Mouse (Mus musculus): ENCODE results near the gene Nrxn2. TPM values are rescaled to one million over a fixed set of nuclear protein-coding genes. Genes with fewer than 3 reads are reported as not detected.

The Nrxn2 gene
- polyA plus RNA-seq, 1 experiment from 2014 or later: 0.47 TPM

DNA sequence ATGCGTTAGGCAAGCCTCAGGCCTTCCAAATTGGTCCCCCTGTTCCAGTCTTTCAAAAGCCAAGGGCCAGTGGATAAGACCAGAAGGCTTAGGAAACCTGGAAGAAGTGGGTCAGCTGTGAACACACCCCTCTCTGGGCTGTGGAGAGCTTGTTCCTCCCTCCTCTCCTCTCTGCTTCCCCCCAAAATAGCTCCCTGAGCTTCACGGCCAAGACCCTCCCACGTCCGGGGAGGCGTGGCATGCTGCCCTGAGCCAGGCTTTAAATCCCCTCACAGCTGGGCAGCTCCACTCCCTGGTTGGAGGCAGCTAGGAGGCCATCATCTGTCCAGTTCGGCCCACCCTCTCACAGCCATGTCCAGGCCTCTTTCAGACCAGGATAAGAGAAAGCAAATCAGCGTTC lies 34.4 kb upstream of the Nrxn2 start, which contains the start of gene Pygm:
Gene Pygm, plus strand, starts transcription at position 272 of the 400 bp plus-strand sequence.
- H3K36me3 ChIP-seq (ENCODE audit: insufficient read depth): peaks cover 12% of the 10 kb centered on the region
- no peaks in the 10 kb centered on the region for H3K9me3 ChIP-seq (ENCODE audit: low read depth, low read length)
- peak; percentile 73 for ATAC-seq (ENCODE audit: insufficient read depth)
- H3K4me3 ChIP-seq (ENCODE audit: low read depth, low read length): no peak within 1 kb of the TSS
- H3K4me2 ChIP-seq: peak within 1 kb of the TSS; percentile 16; the same call in 1 of the 2 replicates
- no peaks in the 10 kb centered on the region for H3K27me3 ChIP-seq (ENCODE audit: insufficient read depth, low read length)
- H3K9ac ChIP-seq: no peak within 1 kb of the TSS
- peak within 1 kb of the TSS; percentile 32; the same call in 1 of the 2 replicates for H3K27ac ChIP-seq (ENCODE audit: low read depth)
- DNase-seq: peak; percentile 85
- TF ChIP-seq CTCF (IDR thresholded peaks at IDR 0.05; ENCODE audit: low read depth): no peak
- WGBS: 19% methylated on average over 7 of the region's 7 CpGs
- no peaks in the 10 kb centered on the region for H3K4me1 ChIP-seq (ENCODE audit: insufficient read depth)

DNA sequence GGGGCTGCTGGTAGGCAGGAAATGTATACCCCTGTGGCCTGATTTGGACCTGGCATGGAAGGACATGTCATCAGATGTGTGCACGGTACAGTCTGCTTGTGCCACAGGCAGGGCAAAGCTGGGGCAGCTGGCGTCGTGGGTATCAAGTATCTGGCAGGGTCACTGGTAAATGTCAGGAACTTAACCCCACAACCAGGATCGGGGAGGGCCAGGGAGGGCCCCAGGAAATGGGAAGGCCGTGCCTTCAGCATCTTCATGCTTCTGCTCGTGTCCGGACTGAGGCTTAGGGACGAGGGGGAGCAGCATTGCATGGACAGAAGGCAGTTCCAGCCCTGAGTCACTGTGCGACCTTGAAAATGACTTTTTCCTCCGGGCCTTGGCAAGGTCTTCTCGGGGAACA lies 33.6 kb upstream of the Nrxn2 start:
- Histone ChIP-seq H3K36me3 (ENCODE audit: insufficient read depth) (peaks cover 4% of the 10 kb centered on the region; the same call in 1 of the 2 replicates), H3K4me3 (ENCODE audit: low read depth, low read length) (no peak overlapping the region), H3K4me2 (peak overlapping the region; percentile 16; the same call in 1 of the 2 replicates), H3K27me3 (ENCODE audit: insufficient read depth, low read length) (no peaks in the 10 kb centered on the region), H3K27ac (ENCODE audit: low read depth) (no peak overlapping the region), H3K4me1 (ENCODE audit: insufficient read depth) (no peaks in the 10 kb centered on the region), H3K9me3 (ENCODE audit: low read depth, low read length) (no peaks in the 10 kb centered on the region), H3K9ac (no peak overlapping the region)
- DNase-seq (no peak), ATAC-seq (ENCODE audit: insufficient read depth) (no peak)
- WGBS: 72% methylated on average over 11 of the region's 11 CpGs
- no peak for TF ChIP-seq CTCF (IDR thresholded peaks at IDR 0.05; ENCODE audit: low read depth)

- Histone ChIP-seq H3K4me3 (ENCODE audit: low read depth, low read length) (no peak overlapping the region), H3K9ac (0 out of 2 replicates have a peak overlapping the region, but pooled peaks have one; percentile 9), H3K4me1 (ENCODE audit: insufficient read depth) (no peaks in the 10 kb centered on the region), H3K4me2 (peak overlapping the region; percentile 15; the same call in 1 of the 2 replicates), H3K36me3 (ENCODE audit: insufficient read depth) (0 out of 2 replicates have a peak, but pooled peaks cover 2% of the 10 kb centered on the region), H3K27ac (ENCODE audit: low read depth) (no peak overlapping the region), H3K27me3 (ENCODE audit: insufficient read depth, low read length) (no peaks in the 10 kb centered on the region), H3K9me3 (ENCODE audit: low read depth, low read length) (no peaks in the 10 kb centered on the region)
- DNase-seq (no peak), ATAC-seq (ENCODE audit: insufficient read depth) (no peak)
- WGBS: 68% methylated on average over 5 of the region's 5 CpGs
- TF ChIP-seq CTCF (IDR thresholded peaks at IDR 0.05; ENCODE audit: low read depth): no peak
Measured at GRCm38 (mm10) chr19:6385419-6385818, 33.1 kb upstream of the Nrxn2 start.

DNA sequence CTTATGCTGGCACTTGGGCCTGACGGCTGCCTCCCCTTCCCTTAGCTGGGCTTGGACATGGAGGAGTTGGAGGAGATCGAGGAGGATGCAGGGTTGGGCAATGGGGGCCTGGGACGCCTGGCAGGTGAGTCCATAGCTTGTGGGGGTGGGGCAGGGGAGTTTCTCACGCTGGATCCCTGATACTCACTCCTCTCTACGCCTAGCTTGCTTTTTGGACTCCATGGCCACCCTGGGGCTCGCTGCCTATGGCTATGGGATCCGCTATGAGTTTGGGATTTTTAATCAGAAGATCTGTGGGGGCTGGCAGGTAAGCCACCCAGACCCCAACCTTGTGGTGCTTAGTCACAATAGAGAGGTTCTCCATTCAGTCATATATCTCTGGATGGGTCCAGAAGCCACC lies 32.7 kb upstream of the Nrxn2 start:
- 0 out of 2 replicates have a peak overlapping the region, but pooled peaks have one; percentile 9 for H3K9ac ChIP-seq
- H3K27ac ChIP-seq (ENCODE audit: low read depth): no peak overlapping the region
- no peaks in the 10 kb centered on the region for H3K36me3 ChIP-seq (ENCODE audit: insufficient read depth)
- no peak overlapping the region for H3K4me3 ChIP-seq (ENCODE audit: low read depth, low read length)
- TF ChIP-seq CTCF (IDR thresholded peaks at IDR 0.05; ENCODE audit: low read depth): no peak
- no peaks in the 10 kb centered on the region for H3K9me3 ChIP-seq (ENCODE audit: low read depth, low read length)
- WGBS: 72% methylated on average over 7 of the region's 7 CpGs
- no peaks in the 10 kb centered on the region for H3K4me1 ChIP-seq (ENCODE audit: insufficient read depth)
- DNase-seq (no peak), ATAC-seq (ENCODE audit: insufficient read depth) (no peak)
- peak overlapping the region; percentile 15; the same call in 1 of the 2 replicates for H3K4me2 ChIP-seq
- no peaks in the 10 kb centered on the region for H3K27me3 ChIP-seq (ENCODE audit: insufficient read depth, low read length)

DNA sequence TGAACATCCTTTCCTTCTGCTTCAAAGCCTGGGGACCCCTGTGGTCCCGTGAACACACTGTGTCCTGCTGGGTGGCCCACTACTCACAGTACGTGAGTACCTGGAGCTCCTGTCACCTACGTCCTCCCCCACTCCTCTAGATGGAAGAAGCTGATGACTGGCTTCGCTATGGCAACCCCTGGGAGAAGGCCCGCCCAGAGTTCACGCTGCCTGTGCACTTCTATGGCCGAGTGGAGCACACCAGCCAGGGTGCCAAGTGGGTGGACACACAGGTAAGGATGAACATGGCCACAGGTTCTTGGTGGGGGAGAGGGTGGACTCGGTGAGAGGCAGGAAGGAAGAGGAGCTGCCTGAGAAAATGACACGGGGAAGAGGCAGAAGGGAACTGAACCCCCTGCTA lies 32.3 kb upstream of the Nrxn2 start:
- H3K27me3 ChIP-seq (ENCODE audit: insufficient read depth, low read length): no peaks in the 10 kb centered on the region
- 53% methylated on average over 9 of the region's 9 CpGs for WGBS
- H3K36me3 ChIP-seq (ENCODE audit: insufficient read depth): no peaks in the 10 kb centered on the region
- H3K4me1 ChIP-seq (ENCODE audit: insufficient read depth): no peaks in the 10 kb centered on the region
- no peak for TF ChIP-seq CTCF (IDR thresholded peaks at IDR 0.05; ENCODE audit: low read depth)
- H3K4me2 ChIP-seq: no peak overlapping the region
- H3K9me3 ChIP-seq (ENCODE audit: low read depth, low read length): no peaks in the 10 kb centered on the region
- H3K9ac ChIP-seq: no peak overlapping the region
- ATAC-seq (ENCODE audit: insufficient read depth): no peak
- no peak overlapping the region for H3K4me3 ChIP-seq (ENCODE audit: low read depth, low read length)
- DNase-seq: no peak
- H3K27ac ChIP-seq (ENCODE audit: low read depth): no peak overlapping the region

- Histone ChIP-seq H3K4me2 (no peak overlapping the region), H3K9me3 (ENCODE audit: low read depth, low read length) (no peaks in the 10 kb centered on the region), H3K4me3 (ENCODE audit: low read depth, low read length) (no peak overlapping the region), H3K4me1 (ENCODE audit: insufficient read depth) (no peaks in the 10 kb centered on the region), H3K27ac (ENCODE audit: low read depth) (no peak overlapping the region), H3K9ac (no peak overlapping the region), H3K36me3 (ENCODE audit: insufficient read depth) (no peaks in the 10 kb centered on the region), H3K27me3 (ENCODE audit: insufficient read depth, low read length) (no peaks in the 10 kb centered on the region)
- TF ChIP-seq CTCF (IDR thresholded peaks at IDR 0.05; ENCODE audit: low read depth): 0 out of 2 replicates have a peak, but pooled peaks have one; percentile 3
- no peak for DNase-seq
- WGBS: 75% methylated on average over 13 of the region's 13 CpGs
- ATAC-seq (ENCODE audit: insufficient read depth): no peak
Measured at GRCm38 (mm10) chr19:6388006-6388405, 30.5 kb upstream of the Nrxn2 start.

DNA sequence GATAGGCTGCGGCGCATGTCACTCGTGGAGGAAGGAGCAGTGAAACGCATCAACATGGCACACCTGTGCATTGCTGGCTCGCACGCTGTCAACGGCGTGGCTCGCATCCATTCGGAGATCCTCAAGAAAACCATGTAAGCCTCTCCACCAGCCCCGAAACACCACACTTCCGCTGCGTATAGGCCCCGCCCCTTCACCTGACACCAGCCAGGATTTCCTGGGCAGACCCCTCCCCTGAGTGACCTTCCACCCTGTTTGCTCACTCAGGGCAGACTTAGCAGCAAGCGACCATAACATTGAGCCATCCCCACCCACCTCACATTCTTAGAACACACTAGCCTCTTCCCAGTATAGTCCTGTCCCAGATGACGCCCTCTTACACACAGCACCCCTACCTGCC lies 28.7 kb upstream of the Nrxn2 start:
- TF ChIP-seq CTCF (IDR thresholded peaks at IDR 0.05; ENCODE audit: low read depth): no peak
- DNase-seq (peak; percentile 34), ATAC-seq (ENCODE audit: insufficient read depth) (no peak)
- H3K27me3 ChIP-seq (ENCODE audit: insufficient read depth, low read length): no peaks in the 10 kb centered on the region
- H3K36me3 ChIP-seq (ENCODE audit: insufficient read depth): no peaks in the 10 kb centered on the region
- H3K4me1 ChIP-seq (ENCODE audit: insufficient read depth): no peaks in the 10 kb centered on the region
- H3K9ac ChIP-seq: peak overlapping the region; percentile 2; the same call in 1 of the 2 replicates
- no peak overlapping the region for H3K27ac ChIP-seq (ENCODE audit: low read depth)
- no peaks in the 10 kb centered on the region for H3K9me3 ChIP-seq (ENCODE audit: low read depth, low read length)
- H3K4me3 ChIP-seq (ENCODE audit: low read depth, low read length): peak overlapping the region; percentile 26
- WGBS: 6% methylated on average over 16 of the region's 16 CpGs
- peak overlapping the region; percentile 59 for H3K4me2 ChIP-seq
